Mouse (Mus musculus): ENCODE data around the gene Sirt2. TPM values are rescaled to one million over a fixed set of nuclear protein-coding genes. Genes with fewer than 3 reads are reported as not detected.
A peak's percentile ranks its signal among the peaks of the same experiment; 100 is the strongest.

Gene Sirt2
- total RNA-seq, 1 experiment from 2014 or later, result 32.9 TPM

DNA sequence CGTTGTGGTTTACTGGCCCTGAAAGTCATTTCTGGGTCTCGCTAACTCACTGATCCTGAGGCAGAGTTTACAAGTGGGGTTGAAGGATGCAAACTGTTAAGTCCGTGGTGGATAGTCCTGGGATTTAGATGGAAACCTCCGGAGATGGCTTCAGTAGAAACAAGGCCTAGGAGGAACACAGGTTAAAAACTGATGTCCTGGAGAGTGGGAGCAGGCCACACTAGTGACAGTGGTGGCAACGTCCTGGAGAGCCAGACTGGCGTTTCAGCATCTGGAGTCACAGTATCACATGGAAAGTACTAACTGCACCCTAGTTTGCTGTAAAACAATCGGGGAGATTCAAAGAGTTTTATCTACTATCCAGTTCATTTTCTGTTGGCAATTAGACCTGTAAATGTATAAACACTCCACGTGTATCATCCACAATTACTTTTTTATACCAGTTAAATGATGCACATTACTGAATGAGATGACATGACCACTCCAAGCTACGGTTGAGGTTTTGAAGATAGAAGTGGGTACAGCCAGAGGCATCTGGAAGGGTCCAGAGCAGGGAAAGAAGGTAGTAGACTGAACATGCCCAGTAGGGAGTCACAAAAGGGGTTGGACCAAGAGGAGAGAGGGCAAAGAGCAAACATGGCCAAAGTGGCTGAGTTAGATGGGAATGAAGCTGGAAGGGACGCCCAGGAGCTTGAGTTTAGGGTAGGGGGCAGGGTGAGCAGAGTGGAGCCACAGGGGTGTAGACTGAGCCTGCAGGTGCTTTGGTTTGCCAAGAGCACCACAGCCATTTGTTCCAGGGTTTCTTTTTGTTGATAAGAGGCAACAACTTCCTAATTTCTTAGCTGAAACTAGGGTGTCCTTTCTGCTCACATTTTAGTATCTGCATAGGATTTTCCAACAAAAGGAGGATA lies 56.7 kb downstream of the Sirt2 start:
- no peak for ATAC-seq (replicated peaks; ENCODE audit: insufficient number of reproducible peaks, low FRiP score, low TSS enrichment, poor library complexity, severe bottlenecking)

DNA sequence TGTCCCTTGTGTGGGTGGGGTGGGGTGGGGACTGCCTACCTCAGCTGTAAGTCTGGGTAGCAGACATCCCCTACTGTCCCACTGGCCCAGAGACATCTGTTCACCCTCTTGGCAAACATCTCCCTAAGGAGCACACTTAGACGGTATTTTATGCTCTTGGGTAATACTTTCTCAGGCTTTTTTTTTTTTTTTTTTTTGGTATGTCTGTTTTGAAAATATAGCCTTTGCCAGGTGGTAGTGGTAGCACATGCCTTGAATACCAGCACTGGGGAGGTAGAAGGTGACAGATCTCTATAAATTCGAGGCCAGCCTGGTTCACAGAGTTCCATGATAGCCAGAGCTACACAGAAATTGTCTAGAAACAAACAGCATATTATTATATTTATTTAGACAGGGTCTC lies 57.4 kb downstream of the Sirt2 start:
- ATAC-seq (replicated peaks; ENCODE audit: insufficient number of reproducible peaks, low FRiP score, low TSS enrichment, poor library complexity, severe bottlenecking), result no peak

GRCm38 (mm10) chr7:28824941-28825685 lies 58.6 kb downstream of the Sirt2 start, which contains the start of gene Ech1:
Gene Ech1 (plus strand): TSS chr7:28825217.
- ATAC-seq (replicated peaks; ENCODE audit: insufficient number of reproducible peaks, low FRiP score, low TSS enrichment, poor library complexity, severe bottlenecking), result peak; percentile 94

- ATAC-seq (replicated peaks; ENCODE audit: insufficient number of reproducible peaks, low FRiP score, low TSS enrichment, poor library complexity, severe bottlenecking), result no peak
Measured at GRCm38 (mm10) chr7:28825686-28826401, 59.3 kb downstream of the Sirt2 start.

DNA sequence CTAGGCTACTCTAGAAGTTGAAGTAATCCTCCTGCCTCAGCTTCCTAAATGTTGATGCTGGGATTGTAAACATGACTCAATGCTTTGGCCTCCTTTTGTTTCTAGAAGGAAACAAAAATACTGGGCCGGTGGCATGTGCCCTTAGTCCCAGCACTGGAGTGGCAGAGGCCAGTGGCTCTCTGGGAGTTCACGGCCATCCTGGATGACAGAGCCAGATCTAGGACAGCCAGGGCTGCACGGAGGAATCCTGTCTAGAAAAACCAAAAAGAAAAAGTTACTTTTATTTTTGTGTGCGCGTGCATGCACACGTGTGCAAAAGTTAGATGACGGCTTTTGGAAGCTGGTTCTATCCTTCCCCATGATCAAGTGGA lies 59.9 kb downstream of the Sirt2 start:
- no peak for ATAC-seq (replicated peaks; ENCODE audit: insufficient number of reproducible peaks, low FRiP score, low TSS enrichment, poor library complexity, severe bottlenecking)

- no peak for ATAC-seq (replicated peaks; ENCODE audit: insufficient number of reproducible peaks, low FRiP score, low TSS enrichment, poor library complexity, severe bottlenecking)
Measured at GRCm38 (mm10) chr7:28827338-28827737, 60.8 kb downstream of the Sirt2 start.

DNA sequence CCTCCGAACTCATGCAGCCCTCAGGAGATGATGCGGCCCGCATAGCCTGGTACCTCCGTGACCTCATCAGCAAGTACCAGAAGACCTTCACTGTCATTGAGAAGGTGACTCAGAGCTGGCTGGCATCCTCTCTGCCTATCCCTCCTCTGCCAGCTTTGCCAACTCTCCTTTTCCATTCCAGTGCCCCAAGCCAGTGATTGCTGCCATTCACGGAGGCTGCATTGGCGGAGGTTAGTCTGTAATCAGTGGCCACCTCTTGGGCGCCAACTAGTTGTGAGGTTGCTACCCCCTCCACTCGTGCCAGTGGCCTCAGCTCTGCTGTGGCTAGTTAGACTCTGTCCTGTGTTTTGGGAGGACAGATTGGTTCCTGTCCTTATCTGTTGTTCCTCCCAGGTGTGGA lies 63.3 kb downstream of the Sirt2 start:
- no peak for ATAC-seq (replicated peaks; ENCODE audit: insufficient number of reproducible peaks, low FRiP score, low TSS enrichment, poor library complexity, severe bottlenecking)

DNA sequence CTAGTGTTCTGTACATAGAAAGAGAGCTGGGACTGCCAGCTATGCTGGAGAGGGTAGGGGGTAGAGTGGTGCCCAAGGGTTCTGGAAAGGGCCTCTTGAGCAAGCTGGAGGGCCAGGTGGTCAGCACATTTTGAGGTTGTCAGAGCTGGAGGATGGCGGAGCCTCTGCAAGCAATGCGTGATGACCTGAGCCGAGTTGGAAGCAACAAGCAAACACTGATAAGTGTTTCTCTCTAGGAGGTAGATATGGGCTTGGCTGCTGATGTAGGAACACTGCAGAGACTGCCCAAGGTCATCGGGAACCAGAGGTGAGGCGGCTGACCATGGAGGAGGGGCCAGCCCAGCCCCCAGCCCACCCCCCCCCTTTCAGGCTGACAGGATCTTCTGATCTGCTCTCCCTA lies 64.4 kb downstream of the Sirt2 start:
- ATAC-seq (replicated peaks; ENCODE audit: insufficient number of reproducible peaks, low FRiP score, low TSS enrichment, poor library complexity, severe bottlenecking), result no peak

GRCm38 (mm10) chr7:28831411-28832125 lies 65.0 kb downstream of the Sirt2 start:
- ATAC-seq (replicated peaks; ENCODE audit: insufficient number of reproducible peaks, low FRiP score, low TSS enrichment, poor library complexity, severe bottlenecking), result no peak

GRCm38 (mm10) chr7:28832137-28832536 lies 65.6 kb downstream of the Sirt2 start:
- ATAC-seq (replicated peaks; ENCODE audit: insufficient number of reproducible peaks, low FRiP score, low TSS enrichment, poor library complexity, severe bottlenecking), result no peak

DNA sequence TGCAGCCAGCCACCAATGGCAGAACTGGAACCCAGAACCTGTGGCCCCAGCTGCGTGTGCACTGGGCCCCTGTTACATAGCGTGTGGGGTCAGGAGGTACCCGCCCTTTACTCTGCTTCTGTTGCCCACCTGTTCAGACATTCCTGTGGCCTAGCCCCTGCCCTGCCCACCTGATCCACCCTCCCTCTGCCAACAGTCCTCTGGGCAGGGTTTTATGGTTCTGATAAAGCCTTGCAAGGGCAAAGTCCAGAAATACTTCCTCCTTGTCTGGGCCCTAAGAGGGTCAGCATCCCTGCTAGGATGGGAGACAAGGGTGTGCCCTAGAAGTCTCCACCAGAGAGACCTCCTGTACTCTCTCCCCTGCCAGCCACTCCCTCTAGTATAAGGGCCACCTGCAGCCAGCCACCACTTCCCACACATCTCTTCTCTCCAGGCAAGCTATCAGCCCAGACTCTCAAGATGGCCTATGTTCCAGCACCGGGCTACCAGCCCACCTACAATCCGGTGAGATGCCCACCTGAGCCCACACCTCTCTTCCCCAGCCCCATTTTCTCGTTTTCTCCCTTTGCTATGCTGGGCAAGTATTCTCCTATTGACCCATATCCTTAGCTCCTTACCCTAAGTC lies 67.3 kb downstream of the Sirt2 start, which contains the start of gene Lgals4:
Gene Lgals4 (plus strand): TSS at position 132 of the 625 bp plus-strand sequence.
- no peak for ATAC-seq (replicated peaks; ENCODE audit: insufficient number of reproducible peaks, low FRiP score, low TSS enrichment, poor library complexity, severe bottlenecking)

DNA sequence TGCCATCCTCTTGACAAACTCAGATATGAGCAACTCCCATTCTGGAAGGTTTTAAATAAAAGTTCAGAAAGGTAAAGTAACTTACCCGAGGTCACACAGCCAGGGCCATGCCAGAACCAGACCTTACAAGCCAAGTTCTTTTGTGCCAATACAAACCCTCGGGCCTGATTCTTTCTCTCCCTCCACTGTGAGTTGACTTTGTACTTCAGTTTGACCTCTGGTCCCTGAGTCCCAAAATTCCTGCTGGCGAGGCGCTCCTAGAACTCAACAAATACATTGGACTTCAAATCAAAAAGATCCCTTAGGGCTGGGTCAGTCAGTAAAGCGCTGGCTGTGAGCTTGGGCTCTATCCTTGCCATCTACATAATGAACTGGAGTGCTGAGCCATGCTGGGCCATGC lies 70.4 kb downstream of the Sirt2 start:
- ATAC-seq (replicated peaks; ENCODE audit: insufficient number of reproducible peaks, low FRiP score, low TSS enrichment, poor library complexity, severe bottlenecking), result no peak

Other genes starting within 250 kb of the Sirt2 start
- not detected in 3 replicates for gene Ifnl3, start 243.9 kb upstream of the Sirt2 start, total RNA-seq (2017)
- not detected in 3 replicates for gene Sycn, start 225.8 kb upstream of the Sirt2 start, total RNA-seq (2017)
- not detected in 3 replicates for gene Nccrp1, start 219.5 kb upstream of the Sirt2 start, total RNA-seq (2017)
- 7.1 to 11.4 TPM (median 10.1 TPM) in 3 replicates for gene Samd4b, start 168.6 kb upstream of the Sirt2 start, total RNA-seq (2017)
- gene Pak4, start 168.6 kb upstream of the Sirt2 start, total RNA-seq (2017), result 3.8 to 7.5 TPM (median 4.7 TPM) in 3 replicates
- not detected in 3 replicates for gene Acp7, start 135.4 kb upstream of the Sirt2 start, total RNA-seq (2017)
- gene Fbxo27, start 73.9 kb upstream of the Sirt2 start, total RNA-seq (2017), result 0.64 to 1.3 TPM (median 0.87 TPM) in 3 replicates
- 4.9 TPM in 1 of 3 replicates, not detected in the others for gene Fbxo17, start 49.9 kb upstream of the Sirt2 start, total RNA-seq (2017)
- 31.4 to 44.6 TPM (median 33.7 TPM) in 3 replicates for gene Mrps12, start 24.9 kb upstream of the Sirt2 start, total RNA-seq (2017)
- gene Sars2, start 24.7 kb upstream of the Sirt2 start, total RNA-seq (2017), result 2.7 to 8.8 TPM (median 3.8 TPM) in 3 replicates
- not detected in 3 replicates for gene Ccer2, start 10.6 kb upstream of the Sirt2 start, total RNA-seq (2017)
- gene Nfkbib, start 777 bp downstream of the Sirt2 start, total RNA-seq (2017), result 25.0 to 46.0 TPM (median 30.1 TPM) in 3 replicates
- 57.3 to 157 TPM (median 67.9 TPM) in 3 replicates for gene Rinl, start 22.2 kb downstream of the Sirt2 start, total RNA-seq (2017)
- 279 to 373 TPM (median 301 TPM) in 3 replicates for gene Hnrnpl, start 41.8 kb downstream of the Sirt2 start, total RNA-seq (2017)
- gene Ech1, start 58.5 kb downstream of the Sirt2 start, total RNA-seq (2017), result 48.7 to 61.1 TPM (median 56.4 TPM) in 3 replicates
- gene Lgals4, start 67.1 kb downstream of the Sirt2 start, total RNA-seq (2017), result 1.2 to 7.4 TPM (median 5.5 TPM) in 3 replicates
- gene Lgals7, start 97.1 kb downstream of the Sirt2 start, total RNA-seq (2017), result not detected in 3 replicates
- 0.87 TPM in 1 of 3 replicates, not detected in the others for gene Capn12, start 114.7 kb downstream of the Sirt2 start, total RNA-seq (2017)
- 25.4 to 66.0 TPM (median 36.9 TPM) in 3 replicates for gene Actn4, start 195.6 kb downstream of the Sirt2 start, total RNA-seq (2017)
- gene Eif3k, start 215.1 kb downstream of the Sirt2 start, total RNA-seq (2017), result 285 to 328 TPM (median 291 TPM) in 3 replicates
- gene Map4k1, start 215.3 kb downstream of the Sirt2 start, total RNA-seq (2017), result 31.9 to 70.2 TPM (median 54.1 TPM) in 3 replicates